Mouse (Mus musculus) thymus, adult 2 months (tissue): ENCODE results near the gene Tnfrsf9.

Source experiments
- CTCF ChIP-seq: fragments of 200-500 bp; IDR thresholded peaks from 2 replicates; pipeline ENCODE4 v1.5.1; 2012; ENCODE audit warnings: mild to moderate bottlenecking, control low read depth, low read length, moderate library complexity, borderline replicate concordance; ENCODE audit not compliant: control insufficient read depth, poor library complexity, insufficient read depth; ENCODE audit errors: extremely low read depth
- POLR2A ChIP-seq: fragments of 200-500 bp; IDR thresholded peaks from 2 replicates; pipeline ENCODE4 v1.6.1; 2012; ENCODE audit warnings: mild to moderate bottlenecking, low read length, control low read depth, moderate library complexity; ENCODE audit not compliant: control insufficient read depth, poor library complexity, insufficient read depth; ENCODE audit errors: extremely low read depth

DNA sequence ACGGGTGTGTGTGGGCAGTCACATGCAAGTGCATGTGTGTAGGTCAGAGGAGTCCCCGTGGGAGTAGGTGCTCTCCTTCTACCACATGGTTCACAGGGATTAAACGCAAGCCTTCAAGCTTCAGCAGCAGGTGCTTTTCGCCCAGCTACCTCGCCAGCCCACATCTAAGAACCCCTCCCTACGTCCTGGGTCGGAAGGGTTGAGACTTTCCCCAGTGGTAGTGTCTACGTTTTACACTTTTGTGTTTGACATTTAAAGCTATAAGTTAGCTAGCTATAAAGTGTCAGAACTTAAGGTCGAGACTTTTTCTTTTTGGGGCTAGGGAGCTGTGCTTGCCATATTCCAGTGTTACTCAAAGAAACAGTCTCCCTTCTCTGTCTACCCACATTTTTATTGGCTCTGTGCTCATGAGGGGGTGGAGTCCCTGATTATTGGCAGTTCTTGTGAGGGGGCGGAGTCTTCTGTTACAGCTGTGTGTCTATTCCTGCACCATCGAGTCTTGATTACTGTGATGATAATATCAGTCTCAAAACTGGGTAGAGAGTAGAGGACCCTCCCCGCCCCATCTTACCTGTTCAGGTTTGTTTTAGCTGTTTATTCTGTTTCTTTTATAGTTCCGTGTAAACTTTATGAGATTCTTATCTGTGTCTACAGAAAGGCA, 25.8 kb downstream of the Tnfrsf9 start:
- no peak for TF ChIP-seq POLR2A
- TF ChIP-seq CTCF: no peak
